Mouse (Mus musculus) urinary bladder, postnatal 10 days (tissue): ENCODE measurements at regions not wholly inside any gene's neighbourhood (a gene's known extent, or its start where the extent isn't known, plus 50 kb on each side); places are given as distances from the start of the nearest gene placed in this dataset.

Source experiments
- DNase-seq: peaks from one replicate; pipeline ENCODE4 v3.0.0; 2022; ENCODE audit warnings: low spot score

GRCm38 (mm10) chr1:119256769-119257168 is 165.3 kb downstream of the Inhbb start:
- no peak for DNase-seq

GRCm38 (mm10) chr1:119256097-119256473 is 166.0 kb downstream of the Inhbb start:
- no peak for DNase-seq

GRCm38 (mm10) chr1:119255386-119256096 is 166.5 kb downstream of the Inhbb start:
- no peak for DNase-seq

GRCm38 (mm10) chr1:119254928-119255327 is 167.1 kb downstream of the Inhbb start:
- no peak for DNase-seq

- DNase-seq: no peak
Measured at GRCm38 (mm10) chr1:119253371-119253851, 168.6 kb downstream of the Inhbb start.

- no peak for DNase-seq
Measured at GRCm38 (mm10) chr1:119252403-119252802, 169.6 kb downstream of the Inhbb start.

GRCm38 (mm10) chr1:119251741-119252140 is 170.3 kb downstream of the Inhbb start:
- no peak for DNase-seq

GRCm38 (mm10) chr1:119248776-119249495 is 173.1 kb downstream of the Inhbb start:
- no peak for DNase-seq

GRCm38 (mm10) chr1:119247117-119247516 is 174.9 kb downstream of the Inhbb start:
- DNase-seq: no peak

GRCm38 (mm10) chr1:119238463-119238862 is 183.6 kb downstream of the Inhbb start:
- no peak for DNase-seq

GRCm38 (mm10) chr1:119236787-119237186 is 183.4 kb upstream of the Gli2 start:
- no peak for DNase-seq

- DNase-seq: no peak
Measured at GRCm38 (mm10) chr1:119234449-119234848, 181.0 kb upstream of the Gli2 start.

- no peak for DNase-seq
Measured at GRCm38 (mm10) chr1:119226996-119227395, 173.6 kb upstream of the Gli2 start.

GRCm38 (mm10) chr1:119223876-119224275 is 170.5 kb upstream of the Gli2 start:
- no peak for DNase-seq

GRCm38 (mm10) chr1:119221901-119222300 is 168.5 kb upstream of the Gli2 start:
- no peak for DNase-seq

GRCm38 (mm10) chr1:119221012-119221411 is 167.6 kb upstream of the Gli2 start:
- DNase-seq: no peak

- DNase-seq: no peak
Measured at GRCm38 (mm10) chr1:119219817-119220216, 166.4 kb upstream of the Gli2 start.

- no peak for DNase-seq
Measured at GRCm38 (mm10) chr1:119217387-119217786, 164.0 kb upstream of the Gli2 start.

GRCm38 (mm10) chr1:119209607-119210007 is 156.2 kb upstream of the Gli2 start:
- DNase-seq: no peak

- no peak for DNase-seq
Measured at GRCm38 (mm10) chr1:119202456-119202855, 149.0 kb upstream of the Gli2 start.

- no peak for DNase-seq
Measured at GRCm38 (mm10) chr1:119197415-119197700, 143.9 kb upstream of the Gli2 start.

- no peak for DNase-seq
Measured at GRCm38 (mm10) chr1:119196674-119197414, 143.4 kb upstream of the Gli2 start.

- DNase-seq: no peak
Measured at GRCm38 (mm10) chr1:119194533-119194932, 141.1 kb upstream of the Gli2 start.
